Mouse (Mus musculus): ENCODE measurements around the gene Cabp7. TPM values are rescaled to one million over a fixed set of nuclear protein-coding genes. Genes with fewer than 3 reads are reported as not detected.

The Cabp7 gene
- total RNA-seq, 1 experiment, result 1.9 TPM

DNA sequence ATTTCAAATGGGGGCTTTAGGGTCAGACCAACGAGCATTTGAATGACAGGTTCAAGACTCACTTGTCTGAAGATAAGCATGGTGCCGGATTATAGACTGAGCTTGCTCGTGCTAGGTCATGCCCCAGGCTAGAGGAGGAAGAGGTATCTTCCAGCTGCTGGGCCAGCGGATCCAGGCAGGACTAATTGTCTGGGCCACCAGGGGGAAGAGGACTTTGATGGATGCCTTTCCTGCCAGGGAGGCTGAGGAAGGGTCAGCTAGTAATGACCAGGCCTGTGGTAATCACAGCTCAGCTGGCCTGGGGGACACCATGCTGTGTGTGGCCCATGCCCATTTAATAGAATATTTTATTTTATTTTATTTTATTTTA is 11.2 kb upstream of the Cabp7 start:
- in situ Hi-C loops (cut with MboI; ENCODE audit: low sequenced_read_pairs in 2 of 2, unreplicated experiment in 2 of 2), result no loop called here
- TF ChIP-seq HCFC1 (IDR thresholded peaks at IDR 0.05; ENCODE audit: borderline replicate concordance, insufficient read depth, low read length) (no peak), ZC3H11A (IDR thresholded peaks at IDR 0.05; ENCODE audit: borderline replicate concordance, low read depth, low read length) (no peak), MAFK (IDR thresholded peaks at IDR 0.05; ENCODE audit: insufficient read depth, low read depth, low read length) (no peak), ZNF384 (IDR thresholded peaks at IDR 0.05; ENCODE audit: low read depth, low read length) (no peak), CHD2 (IDR thresholded peaks at IDR 0.05; ENCODE audit: low read depth, low read length) (no peak)
- Histone ChIP-seq H3K36me3 (ENCODE audit: control insufficient read depth, insufficient read depth, low read length, poor library complexity, severe bottlenecking) (no peaks in the 10 kb centered on the region), H3K4me3 (ENCODE audit: insufficient read depth in 1 of 2, low read depth in 1 of 2, low read length in 2 of 2, poor library complexity in 1 of 2, severe bottlenecking in 1 of 2) (no peak overlapping the region), H3K9me3 (ENCODE audit: control insufficient read depth, insufficient read depth, low read depth, low read length) (no peaks in the 10 kb centered on the region), H3K4me1 (ENCODE audit: control insufficient read depth in 2 of 2, insufficient read depth in 2 of 2, low read length in 2 of 2, poor library complexity in 1 of 2) (peaks cover 2 to 8% of the 10 kb centered on the region in 2 experiments; a peak in 2 of 4 replicates), H3K9ac (ENCODE audit: insufficient read depth, low read depth, low read length, poor library complexity, severe bottlenecking) (no peak overlapping the region), H3K27ac (ENCODE audit: insufficient read depth, low read depth, low read length, poor library complexity, severe bottlenecking) (no peak overlapping the region)
- no peak for DNase-seq (ENCODE audit: low read depth, low spot score)

DNA sequence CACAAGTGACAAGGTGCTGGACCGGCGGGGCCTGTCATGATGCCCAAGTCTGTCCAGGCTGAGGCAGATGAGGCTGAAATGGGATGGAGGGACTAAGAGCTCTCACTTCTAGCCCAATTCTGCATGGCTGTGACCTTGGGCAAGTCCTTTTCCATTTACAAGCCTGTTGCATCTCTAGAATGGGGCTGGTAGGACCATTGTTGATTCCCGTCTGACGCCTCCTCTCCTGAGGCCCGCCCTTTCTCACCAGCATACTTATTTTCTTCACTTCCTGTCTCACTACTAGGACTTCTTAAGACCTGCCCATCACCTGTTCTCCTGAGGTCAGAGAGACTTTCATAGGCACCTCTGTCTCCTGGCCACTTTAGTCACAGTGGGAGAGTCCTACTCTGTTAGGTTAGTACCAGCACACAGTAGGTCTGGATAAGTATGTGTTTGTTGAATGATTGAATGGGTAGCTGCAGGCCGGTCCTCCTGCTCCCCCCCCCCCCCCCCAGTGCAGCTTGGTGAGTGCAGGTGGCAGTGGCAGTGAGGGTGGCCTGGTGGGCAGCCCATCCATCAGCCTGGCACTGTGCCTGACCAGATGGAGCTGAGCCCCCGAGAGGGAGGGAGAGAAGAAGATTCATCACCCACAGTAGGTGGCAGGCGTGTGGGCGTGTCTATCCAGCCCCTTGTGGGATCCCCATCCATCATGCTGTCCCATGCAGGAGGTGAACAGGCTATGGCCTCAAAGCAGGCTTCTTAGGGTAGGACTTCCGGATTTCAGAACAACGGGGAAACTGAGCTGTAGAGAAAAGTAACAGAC is 10.6 kb upstream of the Cabp7 start:
- Histone ChIP-seq H3K27ac (ENCODE audit: insufficient read depth, low read depth, low read length, poor library complexity, severe bottlenecking) (no peak overlapping the region), H3K9me3 (ENCODE audit: control insufficient read depth, insufficient read depth, low read depth, low read length) (no peaks in the 10 kb centered on the region), H3K4me1 (ENCODE audit: control insufficient read depth in 2 of 2, insufficient read depth in 2 of 2, low read length in 2 of 2, poor library complexity in 1 of 2) (peaks cover 2 to 6% of the 10 kb centered on the region in 2 experiments; a peak in 2 of 4 replicates), H3K4me3 (ENCODE audit: insufficient read depth in 1 of 2, low read depth in 1 of 2, low read length in 2 of 2, poor library complexity in 1 of 2, severe bottlenecking in 1 of 2) (no peak overlapping the region), H3K36me3 (ENCODE audit: control insufficient read depth, insufficient read depth, low read length, poor library complexity, severe bottlenecking) (no peaks in the 10 kb centered on the region), H3K9ac (ENCODE audit: insufficient read depth, low read depth, low read length, poor library complexity, severe bottlenecking) (no peak overlapping the region)
- no peak for TF ChIP-seq ZC3H11A (IDR thresholded peaks at IDR 0.05; ENCODE audit: borderline replicate concordance, low read depth, low read length)
- no peak for TF ChIP-seq MAFK (IDR thresholded peaks at IDR 0.05; ENCODE audit: insufficient read depth, low read depth, low read length)
- no peak for TF ChIP-seq ZNF384 (IDR thresholded peaks at IDR 0.05; ENCODE audit: low read depth, low read length)
- no peak for TF ChIP-seq CHD2 (IDR thresholded peaks at IDR 0.05; ENCODE audit: low read depth, low read length)
- no peak for TF ChIP-seq HCFC1 (IDR thresholded peaks at IDR 0.05; ENCODE audit: borderline replicate concordance, insufficient read depth, low read length)
- DNase-seq (ENCODE audit: low read depth, low spot score), result no peak
- in situ Hi-C loops (cut with MboI; ENCODE audit: low sequenced_read_pairs in 2 of 2, unreplicated experiment in 2 of 2), result no loop called here

DNA sequence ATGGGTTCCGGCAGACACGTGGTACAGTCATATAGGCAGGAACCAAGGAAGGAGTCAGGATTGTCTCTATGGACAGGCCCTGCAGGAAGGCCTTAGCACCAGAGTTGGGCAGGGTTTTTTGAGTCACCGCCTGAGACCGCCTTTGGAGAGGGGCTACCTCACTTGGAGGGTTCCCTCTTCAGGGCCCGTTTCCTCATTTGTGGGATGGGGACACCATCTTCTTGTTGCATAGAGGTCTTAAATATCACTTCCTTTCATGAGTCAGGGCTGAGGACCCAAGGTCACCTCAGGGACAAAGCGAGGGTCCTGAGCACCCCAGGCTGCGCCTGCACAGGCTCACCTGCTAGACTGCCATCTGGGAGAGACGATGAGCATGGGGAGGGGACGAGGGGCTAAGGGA is 9.9 kb upstream of the Cabp7 start:
- no peak overlapping the region for H3K27ac ChIP-seq (ENCODE audit: insufficient read depth, low read depth, low read length, poor library complexity, severe bottlenecking)
- in situ Hi-C loops (cut with MboI; ENCODE audit: low sequenced_read_pairs in 2 of 2, unreplicated experiment in 2 of 2), result no loop called here
- H3K36me3 ChIP-seq (ENCODE audit: control insufficient read depth, insufficient read depth, low read length, poor library complexity, severe bottlenecking), result no peaks in the 10 kb centered on the region
- no peaks in the 10 kb centered on the region for H3K9me3 ChIP-seq (ENCODE audit: control insufficient read depth, insufficient read depth, low read depth, low read length)
- H3K9ac ChIP-seq (ENCODE audit: insufficient read depth, low read depth, low read length, poor library complexity, severe bottlenecking), result no peak overlapping the region
- TF ChIP-seq ZNF384 (IDR thresholded peaks at IDR 0.05; ENCODE audit: low read depth, low read length) (no peak), MAFK (IDR thresholded peaks at IDR 0.05; ENCODE audit: insufficient read depth, low read depth, low read length) (no peak), ZC3H11A (IDR thresholded peaks at IDR 0.05; ENCODE audit: borderline replicate concordance, low read depth, low read length) (no peak), HCFC1 (IDR thresholded peaks at IDR 0.05; ENCODE audit: borderline replicate concordance, insufficient read depth, low read length) (no peak), CHD2 (IDR thresholded peaks at IDR 0.05; ENCODE audit: low read depth, low read length) (no peak)
- no peak overlapping the region for H3K4me3 ChIP-seq (ENCODE audit: insufficient read depth in 1 of 2, low read depth in 1 of 2, low read length in 2 of 2, poor library complexity in 1 of 2, severe bottlenecking in 1 of 2)
- DNase-seq (ENCODE audit: low read depth, low spot score), result no peak
- peaks cover 2 to 5% of the 10 kb centered on the region in 2 experiments; a peak in 2 of 4 replicates for H3K4me1 ChIP-seq (ENCODE audit: control insufficient read depth in 2 of 2, insufficient read depth in 2 of 2, low read length in 2 of 2, poor library complexity in 1 of 2)

DNA sequence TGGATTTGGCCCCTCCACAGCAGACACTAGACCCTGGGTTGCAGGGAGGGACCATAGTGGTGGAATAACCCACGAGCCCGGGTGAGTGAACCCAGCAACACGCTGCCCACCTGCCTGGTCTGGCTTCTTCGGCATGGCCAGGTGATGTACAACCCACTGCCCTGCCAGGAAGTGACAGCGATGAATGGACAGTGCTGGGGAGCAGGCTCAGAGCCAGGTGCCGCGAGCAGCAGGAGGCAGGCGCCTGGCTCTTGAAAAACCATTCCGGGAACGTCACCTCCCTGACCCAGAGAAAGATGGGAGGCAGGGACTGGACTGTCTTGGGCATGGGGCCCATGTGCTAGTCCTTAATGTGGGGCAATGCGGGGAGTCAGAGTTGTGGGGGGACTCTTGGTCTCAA is 8.3 kb upstream of the Cabp7 start:
- no peak overlapping the region for H3K4me3 ChIP-seq (ENCODE audit: insufficient read depth in 1 of 2, low read depth in 1 of 2, low read length in 2 of 2, poor library complexity in 1 of 2, severe bottlenecking in 1 of 2)
- TF ChIP-seq CHD2 (IDR thresholded peaks at IDR 0.05; ENCODE audit: low read depth, low read length) (no peak), ZC3H11A (IDR thresholded peaks at IDR 0.05; ENCODE audit: borderline replicate concordance, low read depth, low read length) (no peak), MAFK (IDR thresholded peaks at IDR 0.05; ENCODE audit: insufficient read depth, low read depth, low read length) (no peak), ZNF384 (IDR thresholded peaks at IDR 0.05; ENCODE audit: low read depth, low read length) (no peak), HCFC1 (IDR thresholded peaks at IDR 0.05; ENCODE audit: borderline replicate concordance, insufficient read depth, low read length) (no peak)
- no peak overlapping the region for H3K9ac ChIP-seq (ENCODE audit: insufficient read depth, low read depth, low read length, poor library complexity, severe bottlenecking)
- no peak overlapping the region for H3K27ac ChIP-seq (ENCODE audit: insufficient read depth, low read depth, low read length, poor library complexity, severe bottlenecking)
- no peaks in the 10 kb centered on the region for H3K36me3 ChIP-seq (ENCODE audit: control insufficient read depth, insufficient read depth, low read length, poor library complexity, severe bottlenecking)
- no peak for DNase-seq (ENCODE audit: low read depth, low spot score)
- no peaks in the 10 kb centered on the region for H3K9me3 ChIP-seq (ENCODE audit: control insufficient read depth, insufficient read depth, low read depth, low read length)
- in situ Hi-C loops (cut with MboI; ENCODE audit: low sequenced_read_pairs in 2 of 2, unreplicated experiment in 2 of 2), result no loop called here
- peaks cover 0 to 2% of the 10 kb centered on the region in 2 experiments; a peak in 2 of 4 replicates for H3K4me1 ChIP-seq (ENCODE audit: control insufficient read depth in 2 of 2, insufficient read depth in 2 of 2, low read length in 2 of 2, poor library complexity in 1 of 2)
